ENCODE assay signal across 14 mouse cellular contexts in genomic region chr6:119233066-119233465, GRCm38 (mm10). TPM values are rescaled to one million over a fixed set of nuclear protein-coding genes. Genes with fewer than 3 reads are reported as not detected.
DNase-seq lines count a peak whose midpoint lies in the region; ATAC-seq lines count a peak whose summit lies in the region.
"Had no signal": no experiment of that assay in that cellular context is flagged by ENCODE, and none has a peak within 500 bp of the region (broad histone marks: within the 10 kb centered on the region; RNA-seq: fewer than 3 reads in every experiment).

No protein-coding gene starts in this region.

- no peaks in the 10 kb centered on the region for H3K27me3 ChIP-seq in kidney, embryonic 15.5 days
- no peaks in the 10 kb centered on the region for H3K27me3 ChIP-seq in embryonic facial prominence, embryonic 14.5 days (replicated peaks; ENCODE audit: control insufficient read depth, insufficient read depth, low read length)
- H3K27me3 ChIP-seq: limb, embryonic 13.5 days; stomach, embryonic 15.5 days had no signal

- peak; percentile 20 for DNase-seq in kidney, postnatal 14 days
- DNase-seq in 3T3-L1 (ENCODE audit: low read depth, low spot score) (peak; percentile 60), ES-CJ7 (ENCODE audit: low read depth, low spot score) (peak; percentile 40)
- DNase-seq in embryonic facial prominence, embryonic 14.5 days (ENCODE audit: low spot score) = peak; percentile 48
- DNase-seq in frontal cortex, adult 2 months (ENCODE audit: extremely low spot score in 1 of 2, low spot score in 1 of 2) = no peak
- no peak for DNase-seq in cerebellum, postnatal 10 days
- DNase-seq: cerebellum, adult 8-10 months; layer of hippocampus, adult 9-11 months; right cerebral cortex, postnatal 25 days had no signal

- H3K9ac ChIP-seq in kidney, embryonic 15.5 days = no peak overlapping the region
- H3K9ac ChIP-seq in embryonic facial prominence, embryonic 14.5 days (ENCODE audit: low read depth, low read length) = no peak overlapping the region
- H3K9ac ChIP-seq: limb, embryonic 13.5 days; stomach, embryonic 15.5 days had no signal

- H3K9me3 ChIP-seq in kidney, embryonic 15.5 days (replicated peaks) = no peaks in the 10 kb centered on the region
- H3K9me3 ChIP-seq in embryonic facial prominence, embryonic 14.5 days (ENCODE audit: control insufficient read depth, low read length) = no peaks in the 10 kb centered on the region
- H3K9me3 ChIP-seq: limb, embryonic 13.5 days; stomach, embryonic 15.5 days had no signal

- no peak overlapping the region for H3K27ac ChIP-seq in kidney, embryonic 15.5 days
- no peak overlapping the region for H3K27ac ChIP-seq in embryonic facial prominence, embryonic 14.5 days (replicated peaks; ENCODE audit: low read depth, low read length)
- H3K27ac ChIP-seq: limb, embryonic 13.5 days; stomach, embryonic 15.5 days had no signal

- H3K4me1 ChIP-seq in kidney, embryonic 15.5 days = no peaks in the 10 kb centered on the region
- no peaks in the 10 kb centered on the region for H3K4me1 ChIP-seq in embryonic facial prominence, embryonic 14.5 days (ENCODE audit: control insufficient read depth, insufficient read depth, low read length)
- H3K4me1 ChIP-seq: stomach, embryonic 15.5 days had no signal

- no peaks in the 10 kb centered on the region for H3K36me3 ChIP-seq in kidney, embryonic 15.5 days
- no peaks in the 10 kb centered on the region for H3K36me3 ChIP-seq in embryonic facial prominence, embryonic 14.5 days (ENCODE audit: control insufficient read depth, insufficient read depth, low read length)
- H3K36me3 ChIP-seq: limb, embryonic 13.5 days; stomach, embryonic 15.5 days had no signal

- no peak for ATAC-seq in kidney, embryonic 15.5 days (replicated peaks; ENCODE audit: low FRiP score)
- ATAC-seq in embryonic facial prominence, embryonic 14.5 days (ENCODE audit: low read depth) = no peak
- ATAC-seq: hindbrain, embryonic 16.5 days had no signal

- WGBS in kidney, embryonic 15.5 days = 32% methylated on average over 3 of the region's 3 CpGs
- 31% methylated on average over 3 of the region's 3 CpGs for WGBS in embryonic facial prominence, embryonic 14.5 days

- no peak overlapping the region for H3K4me2 ChIP-seq in kidney, embryonic 15.5 days
- no peak overlapping the region for H3K4me2 ChIP-seq in embryonic facial prominence, embryonic 14.5 days (ENCODE audit: low read depth, low read length)
- H3K4me2 ChIP-seq: limb, embryonic 13.5 days; midbrain, embryonic 11.5 days; stomach, embryonic 15.5 days had no signal

- H3K4me3 ChIP-seq in kidney, embryonic 15.5 days (replicated peaks) = no peak overlapping the region
- H3K4me3 ChIP-seq in embryonic facial prominence, embryonic 14.5 days (ENCODE audit: low read depth, low read length) = no peak overlapping the region
- H3K4me3 ChIP-seq: limb, embryonic 13.5 days; stomach, embryonic 15.5 days had no signal

RNA-seq across cellular contexts. Expression of gene Cacna2d4, which starts 3.3 kb away (rescaled TPM):
- 0.08 and 0.17 TPM in 2 replicates for polyA plus RNA-seq in kidney, embryonic 15.5 days (2015; fragmentation: Nextera tagmentation; extraction: Ambion mirVana)
- 0.07 and 0.24 TPM in 2 replicates for polyA plus RNA-seq in embryonic facial prominence, embryonic 14.5 days (2014; fragmentation: Nextera tagmentation; extraction: Ambion mirVana)
- 3.3 and 4.1 TPM in 2 replicates for polyA plus RNA-seq in frontal cortex, adult 2 months (2012; rRNA removed)
- polyA plus RNA-seq: limb, embryonic 13.5 days had no signal

RNA-seq across cellular contexts. Expression of gene Cacna1c, which starts 36.8 kb away (rescaled TPM):
- 2.1 and 2.7 TPM in 2 replicates for polyA plus RNA-seq in kidney, embryonic 15.5 days (2015; fragmentation: Nextera tagmentation; extraction: Ambion mirVana)
- polyA plus RNA-seq in embryonic facial prominence, embryonic 14.5 days (2014; fragmentation: Nextera tagmentation; extraction: Ambion mirVana) = 4.8 and 6.6 TPM in 2 replicates
- 29.3 and 29.7 TPM in 2 replicates for polyA plus RNA-seq in frontal cortex, adult 2 months (2012; rRNA removed)

RNA-seq across cellular contexts. Expression of gene Dcp1b, which starts 58.0 kb away (rescaled TPM):
- 7.3 and 8.3 TPM in 2 replicates for polyA plus RNA-seq in kidney, embryonic 15.5 days (2015; fragmentation: Nextera tagmentation; extraction: Ambion mirVana)
- polyA plus RNA-seq in embryonic facial prominence, embryonic 14.5 days (2014; fragmentation: Nextera tagmentation; extraction: Ambion mirVana) = 5.9 and 8.2 TPM in 2 replicates
- 29.9 and 31.7 TPM in 2 replicates for polyA plus RNA-seq in frontal cortex, adult 2 months (2012; rRNA removed)

Comparison
In these comparisons a context has a peak if more than half of its experiments do, and no peak if none do; other contexts are left out.
1. DNase-seq: peak in kidney, postnatal 14 days (single experiment), 3T3-L1 (single experiment), ES-CJ7 (single experiment) and embryonic facial prominence, embryonic 14.5 days (single experiment); none in frontal cortex, adult 2 months (0 of 2) and cerebellum, postnatal 10 days (0 of 2).